In genomic region chr12:58268563-58269501, GRCm38 (mm10) we compare ENCODE assay signal across 8 mouse cellular contexts. TPM values are rescaled to one million over a fixed set of nuclear protein-coding genes. Genes with fewer than 3 reads are reported as not detected.
DNase-seq lines count a peak whose midpoint lies in the region; ATAC-seq and TF ChIP-seq lines count a peak whose summit lies in the region.

Clec14a (minus strand) TSS chr12:58269290.

- intact Hi-C loops in gastrocnemius, adult 2 months (cut with DNase I) = no loop called here

- 0 out of 2 replicates have a peak, but pooled peaks have one; percentile 26 for ATAC-seq in cerebellum, adult (ENCODE audit: insufficient number of reproducible peaks, low FRiP score, low TSS enrichment)
- ATAC-seq in hindbrain, embryonic 13.5 days (ENCODE audit: low FRiP score) = peak; percentile 88
- peak; percentile 88 for ATAC-seq in limb, embryonic 14.5 days (ENCODE audit: low FRiP score, low read depth)
- ATAC-seq in midbrain, embryonic 14.5 days (ENCODE audit: low FRiP score, low TSS enrichment) = peak; percentile 72

- 9% methylated on average over 32 of the region's 32 CpGs for WGBS in hindbrain, embryonic 13.5 days
- WGBS in limb, embryonic 14.5 days = 2% methylated on average over 23 of the region's 32 CpGs
- WGBS in midbrain, embryonic 14.5 days = 10% methylated on average over 32 of the region's 32 CpGs

- peaks cover 7% of the 10 kb centered on the region for H3K27me3 ChIP-seq in hindbrain, embryonic 13.5 days
- H3K27me3 ChIP-seq in limb, embryonic 14.5 days (ENCODE audit: control insufficient read depth, insufficient read depth, low read length) = no peaks in the 10 kb centered on the region
- no peaks in the 10 kb centered on the region for H3K27me3 ChIP-seq in midbrain, embryonic 14.5 days (ENCODE audit: control insufficient read depth, insufficient read depth, low read length)

- no peaks in the 10 kb centered on the region for H3K36me3 ChIP-seq in hindbrain, embryonic 13.5 days
- H3K36me3 ChIP-seq in limb, embryonic 14.5 days (ENCODE audit: control insufficient read depth, insufficient read depth, low read length) = no peaks in the 10 kb centered on the region
- H3K36me3 ChIP-seq in midbrain, embryonic 14.5 days (ENCODE audit: control insufficient read depth, insufficient read depth, low read length) = no peaks in the 10 kb centered on the region

- peak within 1 kb of the TSS; percentile 78 for H3K4me2 ChIP-seq in hindbrain, embryonic 13.5 days
- peak within 1 kb of the TSS; percentile 83 for H3K4me2 ChIP-seq in limb, embryonic 14.5 days (replicated peaks; ENCODE audit: low read depth, low read length, severe bottlenecking)
- peak within 1 kb of the TSS; percentile 74 for H3K4me2 ChIP-seq in midbrain, embryonic 14.5 days (ENCODE audit: low read length)

- H3K4me1 ChIP-seq in hindbrain, embryonic 13.5 days (replicated peaks) = peaks cover 15% of the 10 kb centered on the region
- peaks cover 22% of the 10 kb centered on the region for H3K4me1 ChIP-seq in limb, embryonic 14.5 days (ENCODE audit: control insufficient read depth, insufficient read depth, low read length)
- H3K4me1 ChIP-seq in midbrain, embryonic 14.5 days (ENCODE audit: control insufficient read depth, insufficient read depth, low read length) = peaks cover 10% of the 10 kb centered on the region

- peak; percentile 38; the same call in 1 of the 2 replicates for TF ChIP-seq POLR2A in limb, embryonic 14.5 days (IDR thresholded peaks at IDR 0.05; ENCODE audit: borderline replicate concordance, extremely low read depth, insufficient read depth, insufficient read length)

- no peak for DNase-seq in cerebellum, adult 9-11 months
- peak in 1 of 2 experiments; percentile 7 for DNase-seq in adrenal gland, postnatal 4 days (ENCODE audit: low spot score in 2 of 2)
- peak; percentile 40 for DNase-seq in gastrocnemius, adult 2 months
- DNase-seq in limb, embryonic 14.5 days (ENCODE audit: low spot score) = peak; percentile 87
- DNase-seq in midbrain, embryonic 14.5 days = peak; percentile 60
- DNase-seq in urinary bladder, postnatal 25 days (ENCODE audit: low spot score) = peak; percentile 4

- peak within 1 kb of the TSS; percentile 77 for H3K4me3 ChIP-seq in gastrocnemius, adult 2 months
- H3K4me3 ChIP-seq in hindbrain, embryonic 13.5 days = peak within 1 kb of the TSS; percentile 45
- peak within 1 kb of the TSS; percentile 47 for H3K4me3 ChIP-seq in limb, embryonic 14.5 days (replicated peaks; ENCODE audit: low read length)
- H3K4me3 ChIP-seq in midbrain, embryonic 14.5 days (replicated peaks; ENCODE audit: low read depth, low read length) = peak within 1 kb of the TSS; percentile 42

- H3K9ac ChIP-seq in hindbrain, embryonic 13.5 days = peak within 1 kb of the TSS; percentile 70
- peak within 1 kb of the TSS; percentile 73 for H3K9ac ChIP-seq in limb, embryonic 14.5 days (ENCODE audit: low read depth, low read length, severe bottlenecking)
- H3K9ac ChIP-seq in midbrain, embryonic 14.5 days (replicated peaks; ENCODE audit: low read length) = peak within 1 kb of the TSS; percentile 50

- no peak for TF ChIP-seq CTCF in gastrocnemius, adult 2 months (IDR thresholded peaks at IDR 0.05)

- no peaks in the 10 kb centered on the region for H3K9me3 ChIP-seq in hindbrain, embryonic 13.5 days
- no peaks in the 10 kb centered on the region for H3K9me3 ChIP-seq in limb, embryonic 14.5 days (ENCODE audit: control insufficient read depth, low read length)
- H3K9me3 ChIP-seq in midbrain, embryonic 14.5 days (ENCODE audit: control insufficient read depth, low read length) = no peaks in the 10 kb centered on the region

- H3K27ac ChIP-seq in gastrocnemius, adult 2 months = peak within 1 kb of the TSS; percentile 92
- peak within 1 kb of the TSS; percentile 52 for H3K27ac ChIP-seq in hindbrain, embryonic 13.5 days
- H3K27ac ChIP-seq in limb, embryonic 14.5 days (replicated peaks; ENCODE audit: low read depth, low read length) = peak within 1 kb of the TSS; percentile 95
- H3K27ac ChIP-seq in midbrain, embryonic 14.5 days (replicated peaks; ENCODE audit: low read depth, low read length) = peak within 1 kb of the TSS; percentile 37; the same call in 1 of the 2 replicates

RNA-seq across cellular contexts. Expression of gene Clec14a, which starts in this region (rescaled TPM):
- 10 to 100 TPM; 15.8 to 17.9 TPM for total RNA-seq in adrenal gland, postnatal 4 days (2021)
- total RNA-seq in gastrocnemius, adult 2 months (2021) = 1 to 10 TPM; 2.5 to 4.2 TPM
- polyA plus RNA-seq in hindbrain, embryonic 13.5 days (2015; fragmentation: Nextera tagmentation; extraction: Ambion mirVana) = 7.5 and 7.6 TPM in 2 replicates
- polyA plus RNA-seq in limb, embryonic 14.5 days (2012; rRNA removed) = 11.4 and 12.8 TPM in 2 replicates
- 17.3 and 17.5 TPM in 2 replicates for polyA plus RNA-seq in limb, embryonic 14.5 days (2014; fragmentation: Nextera tagmentation; extraction: Ambion mirVana)
- 0.96 and 5.1 TPM in 2 replicates for polyA plus RNA-seq in midbrain, embryonic 14.5 days (2014; fragmentation: Nextera tagmentation; extraction: Ambion mirVana)

Comparison
In these comparisons a context has a peak if more than half of its experiments do, and no peak if none do; other contexts are left out.
1. ATAC-seq: peak in every context shown above with its lines; median percentile 88 in hindbrain, embryonic 13.5 days; 88 in limb, embryonic 14.5 days; 72 in midbrain, embryonic 14.5 days; 26 in cerebellum, adult.
2. H3K27ac ChIP-seq: peak in every context shown above with its lines; median percentile 95 in limb, embryonic 14.5 days; 92 in gastrocnemius, adult 2 months; 52 in hindbrain, embryonic 13.5 days; 37 in midbrain, embryonic 14.5 days.